Mouse (Mus musculus): ENCODE results near the gene Fgfr2.

The Fgfr2 gene

DNA sequence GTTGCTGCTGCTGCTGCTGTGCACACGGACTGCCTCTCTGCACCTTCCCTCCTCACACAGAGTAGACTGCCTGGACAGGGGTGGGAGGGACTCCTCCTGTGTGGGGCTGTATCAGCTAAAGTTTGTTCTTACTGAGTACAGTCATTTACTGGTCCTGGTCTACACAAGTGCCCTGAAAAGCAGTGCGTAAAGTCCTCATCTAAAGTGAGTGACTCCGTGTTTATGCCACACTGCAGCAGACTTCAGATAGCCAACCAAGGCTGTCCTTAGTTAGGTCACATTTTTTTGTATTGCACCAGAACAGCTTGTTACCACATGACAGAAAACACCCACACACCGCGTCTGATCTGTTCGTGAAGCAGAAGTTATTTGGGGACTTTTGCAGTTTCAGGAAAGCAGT, 2230.2 kb downstream of the Fgfr2 start:
- no peak for TF ChIP-seq GATA4 (IDR thresholded peaks at IDR 0.05; ENCODE audit: insufficient replicate concordance, low read length)

- TF ChIP-seq GATA4 (IDR thresholded peaks at IDR 0.05; ENCODE audit: insufficient replicate concordance, low read length) = no peak
Measured at GRCm38 (mm10) chr7:130890871-130891270, 2232.3 kb downstream of the Fgfr2 start.

DNA sequence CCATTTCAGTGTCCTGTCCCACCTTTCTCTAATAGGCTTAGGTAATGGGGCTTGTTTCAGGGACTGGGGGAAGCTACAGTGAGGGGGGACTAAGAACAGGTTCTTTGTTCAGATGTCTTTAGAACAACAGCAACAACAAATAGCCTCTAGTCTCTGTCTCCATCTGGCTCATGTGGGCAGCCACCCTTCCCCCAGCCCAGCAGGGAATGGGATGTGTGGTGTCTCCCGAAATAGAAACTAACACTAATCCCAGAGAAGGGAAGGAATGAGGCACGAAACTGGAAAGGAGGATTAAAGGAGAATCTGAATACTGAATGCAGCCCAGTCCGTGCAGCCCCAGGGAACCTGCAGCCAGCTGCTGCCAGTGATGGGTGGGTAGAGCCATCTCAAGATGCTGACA, 2235.2 kb downstream of the Fgfr2 start:
- TF ChIP-seq GATA4 (IDR thresholded peaks at IDR 0.05; ENCODE audit: insufficient replicate concordance, low read length) = no peak

DNA sequence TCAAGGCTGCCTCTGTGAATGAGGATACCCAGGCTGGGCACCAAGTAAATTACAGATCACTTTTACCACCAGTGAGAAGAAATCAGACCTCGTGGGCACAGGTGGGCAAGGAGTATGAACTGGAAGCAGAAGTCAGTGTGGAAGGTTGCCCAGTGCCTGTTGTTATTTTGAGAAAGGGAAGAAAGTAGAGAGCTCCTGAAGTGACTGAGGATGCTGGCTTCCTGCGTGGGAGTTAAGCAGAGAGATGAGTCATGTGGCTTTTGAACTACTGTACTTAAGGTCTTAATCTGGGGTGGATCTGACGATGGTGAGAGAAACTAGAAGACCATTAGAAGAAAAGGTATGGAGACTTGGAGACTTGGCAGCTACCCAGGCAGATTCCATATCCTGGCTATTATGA, 2236.9 kb downstream of the Fgfr2 start:
- TF ChIP-seq GATA4 (IDR thresholded peaks at IDR 0.05; ENCODE audit: insufficient replicate concordance, low read length) = no peak

GRCm38 (mm10) chr7:130884161-130884560, 2239.0 kb downstream of the Fgfr2 start:
- TF ChIP-seq GATA4 (IDR thresholded peaks at IDR 0.05; ENCODE audit: insufficient replicate concordance, low read length) = no peak

DNA sequence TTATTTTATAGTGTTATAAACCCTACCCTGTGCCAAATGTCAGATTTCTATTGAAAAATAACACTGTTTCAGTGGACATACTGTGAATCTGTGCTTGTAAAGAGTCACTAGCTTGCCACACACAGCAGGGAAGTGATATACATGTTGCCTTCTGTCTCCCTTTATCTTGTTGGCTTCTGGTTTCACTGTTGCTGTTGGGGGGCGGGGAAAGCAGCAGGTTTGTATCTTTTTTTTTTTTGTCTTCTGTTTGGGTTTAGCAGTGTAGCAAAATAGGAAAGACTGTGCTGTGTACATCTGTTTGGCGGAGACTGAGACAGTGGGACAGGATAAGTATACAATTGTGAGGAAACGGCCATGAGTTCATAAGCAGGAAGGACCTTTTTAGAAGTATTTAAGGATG, 2255.9 kb downstream of the Fgfr2 start:
- TF ChIP-seq GATA4 (IDR thresholded peaks at IDR 0.05; ENCODE audit: insufficient replicate concordance, low read length) = no peak

DNA sequence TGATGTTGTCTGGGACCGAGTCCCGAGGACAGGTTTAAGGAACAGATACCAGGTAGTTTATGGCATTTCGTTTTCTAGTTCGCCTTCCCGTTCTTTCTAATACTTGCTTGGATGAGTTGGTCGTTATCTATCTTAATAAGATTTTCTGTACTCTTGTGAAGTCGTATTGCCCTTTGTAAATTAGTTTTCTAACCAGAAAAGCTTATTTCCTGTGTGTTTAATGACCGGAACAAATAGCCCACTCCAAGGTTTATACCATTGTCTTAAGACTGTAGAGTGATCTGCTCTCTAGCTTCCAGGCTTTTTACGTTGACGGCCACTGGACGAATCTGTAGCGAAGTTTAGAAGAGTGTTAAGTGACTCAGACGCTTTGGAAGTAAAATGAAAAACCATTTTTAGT, 2256.5 kb downstream of the Fgfr2 start:
- no peak for TF ChIP-seq GATA4 (IDR thresholded peaks at IDR 0.05; ENCODE audit: insufficient replicate concordance, low read length)

DNA sequence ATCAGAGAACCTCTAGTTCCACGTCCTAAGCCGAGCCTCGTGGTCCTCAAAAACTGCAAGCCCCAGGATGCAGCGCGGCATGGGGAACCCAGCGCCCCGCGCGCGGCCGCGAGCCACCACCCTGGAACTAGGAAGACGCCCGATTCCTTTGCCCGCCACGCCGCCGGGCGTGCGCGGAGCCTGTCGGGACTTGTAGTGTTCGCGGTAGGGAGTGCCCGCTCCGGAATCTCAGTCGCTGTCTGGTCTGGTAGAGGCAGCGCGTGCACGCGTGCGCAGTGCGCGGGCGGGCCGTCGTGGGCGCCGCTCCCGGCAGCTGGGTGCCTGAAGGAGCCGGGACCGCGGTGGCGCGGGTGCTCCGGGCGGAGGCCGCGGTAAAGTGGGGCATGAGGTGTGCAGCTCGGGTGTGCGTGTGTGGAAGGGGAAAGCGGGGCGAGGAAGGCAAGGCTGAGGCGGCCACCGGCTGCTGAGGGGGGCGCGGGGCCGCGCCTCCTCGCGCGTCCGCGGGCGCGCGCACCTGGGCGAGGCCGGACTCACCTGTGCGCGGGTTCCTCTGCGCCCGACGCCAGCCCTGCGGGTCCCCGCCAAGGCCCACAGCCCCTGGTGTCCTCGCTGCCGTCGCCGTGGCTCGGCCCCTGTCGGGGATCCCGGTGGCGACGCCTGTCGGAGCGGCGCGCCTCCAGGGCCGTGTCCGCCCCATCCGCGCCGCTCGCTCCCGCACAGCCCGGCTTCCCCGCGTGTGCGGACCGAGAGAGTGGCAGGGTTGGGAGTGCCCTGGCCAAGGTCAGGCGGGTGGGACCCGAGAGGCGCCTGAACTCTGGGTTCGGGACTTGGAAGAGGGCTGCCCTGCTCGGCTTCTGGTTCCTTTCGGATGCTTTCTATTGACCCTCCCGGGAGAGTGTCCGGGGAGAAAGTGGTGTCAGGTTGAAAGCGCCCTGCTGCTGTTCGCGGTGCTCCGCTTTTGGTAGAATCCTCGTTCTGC, 2257.2 kb downstream of the Fgfr2 start, which contains the start of gene Plekha1:
TSS of gene Plekha1 (plus strand) at position 144 of the 979 bp plus-strand sequence.
- no peak; the same call in 1 of the 2 replicates for TF ChIP-seq GATA4 (IDR thresholded peaks at IDR 0.05; ENCODE audit: insufficient replicate concordance, low read length)

DNA sequence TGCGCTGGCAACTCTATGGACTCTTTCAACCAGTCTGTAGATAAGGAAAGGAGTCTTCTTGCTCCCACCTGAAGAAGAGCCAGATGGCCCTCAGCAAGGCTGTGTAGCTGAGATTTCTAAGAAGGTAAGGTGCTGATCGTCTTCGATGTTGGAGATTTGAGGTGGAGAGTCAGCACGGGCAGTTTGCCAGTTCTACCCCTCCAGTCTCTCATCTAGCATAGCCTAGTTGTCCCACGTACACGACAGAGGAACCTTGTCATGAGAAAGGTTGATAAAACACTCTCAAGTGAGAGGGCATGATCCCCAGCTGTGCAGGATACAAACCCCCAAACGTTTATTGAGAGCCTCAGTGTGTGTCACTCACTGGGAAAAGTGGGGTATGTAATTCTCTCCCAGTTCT, 2258.4 kb downstream of the Fgfr2 start:
- TF ChIP-seq GATA4 (IDR thresholded peaks at IDR 0.05; ENCODE audit: insufficient replicate concordance, low read length) = no peak

DNA sequence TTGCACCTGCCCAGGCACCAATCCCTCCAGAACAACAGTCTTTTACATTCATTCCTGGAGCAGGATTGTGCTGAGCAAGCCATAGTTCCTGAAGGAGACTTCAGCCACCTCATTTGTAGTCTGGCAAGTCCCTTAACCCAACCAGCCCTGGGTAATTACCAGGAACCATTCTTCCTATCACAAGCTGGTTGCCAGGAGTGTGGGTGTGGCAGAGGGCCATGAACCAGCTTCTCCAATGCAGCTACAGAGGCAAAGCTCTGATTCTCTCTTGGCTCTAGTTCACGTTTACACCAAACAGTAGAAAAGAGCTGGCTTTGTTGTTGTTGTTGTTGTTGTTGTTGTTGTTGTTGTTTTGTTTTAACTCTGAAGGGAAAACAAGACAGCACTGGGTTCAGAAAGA, 2260.6 kb downstream of the Fgfr2 start:
- TF ChIP-seq GATA4 (IDR thresholded peaks at IDR 0.05; ENCODE audit: insufficient replicate concordance, low read length) = no peak

DNA sequence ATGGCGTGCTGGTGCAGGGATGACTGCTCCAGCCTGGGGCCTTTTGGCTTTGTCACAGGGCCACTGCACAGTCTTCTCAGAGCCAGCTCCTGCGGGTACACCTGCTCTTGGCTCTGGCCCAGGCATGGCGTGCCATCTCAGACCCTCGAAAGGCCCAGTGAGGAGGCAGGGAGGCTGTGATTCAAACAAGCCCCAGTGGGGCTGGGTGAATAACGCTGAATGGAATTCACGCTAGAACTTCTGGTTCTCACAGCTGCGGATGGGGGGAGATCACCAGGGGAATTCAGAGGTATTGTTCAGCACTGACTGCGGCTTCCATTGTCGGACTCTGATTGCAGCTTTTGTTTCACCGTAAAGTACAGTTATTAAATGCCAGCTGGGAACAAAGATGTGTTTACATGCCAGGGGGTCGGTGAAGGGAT, 2262.4 kb downstream of the Fgfr2 start:
- no peak for TF ChIP-seq GATA4 (IDR thresholded peaks at IDR 0.05; ENCODE audit: insufficient replicate concordance, low read length)

DNA sequence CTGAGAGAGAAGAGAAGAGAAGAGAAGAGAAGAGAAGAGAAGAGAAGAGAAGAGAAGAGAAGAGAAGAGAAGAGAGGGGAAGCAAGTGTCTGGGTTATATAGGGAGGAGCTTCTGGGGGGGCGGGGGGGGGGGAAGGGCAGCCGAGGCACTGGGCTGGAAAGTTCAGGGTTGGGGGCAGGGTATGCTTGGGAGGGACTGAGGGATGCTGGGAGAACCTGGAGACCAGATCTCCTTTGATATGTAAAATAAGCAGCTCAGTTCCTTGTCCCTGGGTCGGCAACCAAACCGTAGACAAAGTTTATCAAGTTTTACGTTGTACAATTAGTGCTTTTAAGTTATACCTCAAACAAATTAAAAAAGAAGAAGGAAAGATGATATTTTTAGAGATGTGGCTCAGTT, 2263.2 kb downstream of the Fgfr2 start:
- no peak for TF ChIP-seq GATA4 (IDR thresholded peaks at IDR 0.05; ENCODE audit: insufficient replicate concordance, low read length)

GRCm38 (mm10) chr7:130857973-130858372, 2265.2 kb downstream of the Fgfr2 start:
- no peak for TF ChIP-seq GATA4 (IDR thresholded peaks at IDR 0.05; ENCODE audit: insufficient replicate concordance, low read length)

DNA sequence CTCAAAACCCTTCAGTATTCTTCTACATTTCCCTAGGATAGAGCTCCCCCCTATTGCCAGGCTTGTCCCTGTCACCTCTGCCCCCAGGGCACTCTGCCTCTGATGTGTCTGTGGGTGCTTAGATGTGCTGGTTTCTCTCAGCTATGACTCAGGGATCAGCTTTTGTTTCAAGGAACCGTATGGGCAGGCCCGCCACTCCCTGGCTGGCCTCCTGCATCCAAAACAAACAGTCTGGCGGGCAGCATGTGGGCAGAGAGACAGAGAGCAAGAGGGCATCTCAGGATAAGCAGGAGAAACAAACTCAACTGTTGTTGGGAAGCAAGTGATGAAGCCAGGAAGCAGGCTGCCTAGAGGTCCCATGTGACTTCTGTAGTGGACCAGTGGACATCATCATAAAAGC, 2267.5 kb downstream of the Fgfr2 start:
- no peak for TF ChIP-seq GATA4 (IDR thresholded peaks at IDR 0.05; ENCODE audit: insufficient replicate concordance, low read length)

- no peak for TF ChIP-seq GATA4 (IDR thresholded peaks at IDR 0.05; ENCODE audit: insufficient replicate concordance, low read length)
Measured at GRCm38 (mm10) chr7:130854684-130855292, 2268.4 kb downstream of the Fgfr2 start.

- no peak for TF ChIP-seq GATA4 (IDR thresholded peaks at IDR 0.05; ENCODE audit: insufficient replicate concordance, low read length)
Measured at GRCm38 (mm10) chr7:130847164-130847718, 2275.9 kb downstream of the Fgfr2 start.
